Mouse (Mus musculus): Measurements from ENCODE around the gene Supt6.

GRCm38 (mm10) chr11:78245627-78246317, at the start of gene Supt6, which contains the start of gene Sdf2:
- TF ChIP-seq GATA1 (IDR thresholded peaks at IDR 0.05; ENCODE audit: borderline replicate concordance, low read length) (no peak), FLI1 (IDR thresholded peaks at IDR 0.05; ENCODE audit: low read length) (0 out of 2 replicates have a peak, but pooled peaks have one; percentile 54)

Data from megakaryocyte, embryonic 14.5 days (primary cell).